Mouse (Mus musculus) heart, postnatal 4 days (tissue): ENCODE data around the gene Ccne1. TPM values are rescaled to one million over a fixed set of nuclear protein-coding genes. Genes with fewer than 3 reads are reported as not detected.

ENCODE experiments used
- DNase-seq: peaks from one replicate; pipeline ENCODE4 v3.0.0; 2021
- total RNA-seq, 2 experiments: library from RNA; stranded (reverse); gene quantifications; 2 replicates each; pipeline ENCODE4 v1.2.3; 2021

Gene Ccne1
- total RNA-seq, 2 experiments from 2014 or later: 15.9 to 16.7 TPM

- DNase-seq: no peak
These were observed 13.0 kb downstream of the Ccne1 start for GRCm38 (mm10) chr7:38094353-38094752.

- no peak for DNase-seq
These were observed 14.2 kb downstream of the Ccne1 start for GRCm38 (mm10) chr7:38093101-38093500.

GRCm38 (mm10) chr7:38089930-38090675, 17.2 kb downstream of the Ccne1 start:
- DNase-seq: no peak

- DNase-seq: no peak
These were observed 18.9 kb downstream of the Ccne1 start for GRCm38 (mm10) chr7:38088456-38088855.

GRCm38 (mm10) chr7:38087856-38088255, 19.5 kb downstream of the Ccne1 start:
- DNase-seq: no peak

- no peak for DNase-seq
These were observed 20.9 kb downstream of the Ccne1 start for GRCm38 (mm10) chr7:38086401-38086800.

- peak; percentile 80 for DNase-seq
These were observed 21.6 kb downstream of the Ccne1 start for GRCm38 (mm10) chr7:38085573-38086211.

GRCm38 (mm10) chr7:38084778-38085572, 22.4 kb downstream of the Ccne1 start:
- peak; percentile 100 for DNase-seq

GRCm38 (mm10) chr7:38082971-38083370, 24.4 kb downstream of the Ccne1 start:
- no peak for DNase-seq

- no peak for DNase-seq
These were observed 30.1 kb downstream of the Ccne1 start for GRCm38 (mm10) chr7:38077189-38077588.

- DNase-seq: no peak
These were observed 31.8 kb downstream of the Ccne1 start for GRCm38 (mm10) chr7:38075487-38075886.

- DNase-seq: no peak
These were observed 32.4 kb downstream of the Ccne1 start for GRCm38 (mm10) chr7:38074920-38075319.

GRCm38 (mm10) chr7:38074514-38074913, 32.8 kb downstream of the Ccne1 start:
- no peak for DNase-seq

GRCm38 (mm10) chr7:38073782-38074181, 33.6 kb downstream of the Ccne1 start:
- peak; percentile 58 for DNase-seq

GRCm38 (mm10) chr7:38071065-38071464, 36.3 kb downstream of the Ccne1 start:
- DNase-seq: no peak

- no peak for DNase-seq
These were observed 36.7 kb downstream of the Ccne1 start for GRCm38 (mm10) chr7:38070663-38071062.

- DNase-seq: no peak
These were observed 42.9 kb downstream of the Ccne1 start for GRCm38 (mm10) chr7:38064431-38064830.

GRCm38 (mm10) chr7:38061060-38061970, 46.0 kb downstream of the Ccne1 start:
- peak; percentile 93 for DNase-seq

- DNase-seq: no peak
These were observed 47.6 kb downstream of the Ccne1 start for GRCm38 (mm10) chr7:38059636-38060330.

- DNase-seq: no peak
These were observed 48.2 kb downstream of the Ccne1 start for GRCm38 (mm10) chr7:38059096-38059495.

- no peak for DNase-seq
These were observed 51.3 kb downstream of the Ccne1 start for GRCm38 (mm10) chr7:38055996-38056395.
